Mouse (Mus musculus): ENCODE measurements at regions not wholly inside any gene's neighbourhood (a gene's known extent, or its start where the extent isn't known, plus 50 kb on each side); places are given as distances from the start of the nearest gene placed in this dataset.
A peak's percentile ranks its signal among the peaks of the same experiment; 100 is the strongest.

- DNase-seq, result peak; percentile 58
These were observed 439.4 kb upstream of the Kif2a start for GRCm38 (mm10) chr13:107461048-107461912.

- no peak for DNase-seq
These were observed 436.8 kb upstream of the Kif2a start for GRCm38 (mm10) chr13:107458730-107459129.

- DNase-seq, result no peak
These were observed 435.3 kb upstream of the Kif2a start for GRCm38 (mm10) chr13:107457270-107457669.

GRCm38 (mm10) chr13:107456394-107456793 lies 434.5 kb upstream of the Kif2a start:
- no peak for DNase-seq

DNA sequence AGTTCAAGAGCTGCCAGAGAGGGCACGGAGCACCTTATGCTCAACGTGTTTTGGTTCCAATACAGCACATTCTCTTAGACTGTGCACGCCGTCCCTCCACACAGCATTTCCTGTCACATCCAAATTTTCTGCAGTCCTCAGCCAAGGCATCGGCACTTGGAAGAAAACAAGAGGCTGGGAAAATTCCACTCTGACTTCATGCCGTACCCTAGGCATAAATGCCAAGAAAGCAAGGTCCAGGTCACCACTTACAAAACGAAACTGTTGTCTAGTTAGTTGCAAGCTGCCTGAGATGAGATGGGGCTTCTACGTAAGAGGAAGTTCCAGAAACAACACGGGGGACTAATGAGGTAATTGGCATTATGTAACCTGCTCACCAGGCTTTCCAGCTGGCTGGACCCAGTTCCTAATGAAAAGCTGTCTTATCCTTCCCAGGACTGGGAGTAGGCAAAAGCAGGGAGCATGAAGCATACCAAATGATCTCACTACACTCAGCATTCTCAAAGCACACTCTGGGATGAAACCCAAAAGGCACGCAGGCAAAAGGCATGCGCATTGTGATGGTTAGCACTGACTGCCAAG lies 427.8 kb upstream of the Kif2a start:
- peak; percentile 18 for DNase-seq

DNA sequence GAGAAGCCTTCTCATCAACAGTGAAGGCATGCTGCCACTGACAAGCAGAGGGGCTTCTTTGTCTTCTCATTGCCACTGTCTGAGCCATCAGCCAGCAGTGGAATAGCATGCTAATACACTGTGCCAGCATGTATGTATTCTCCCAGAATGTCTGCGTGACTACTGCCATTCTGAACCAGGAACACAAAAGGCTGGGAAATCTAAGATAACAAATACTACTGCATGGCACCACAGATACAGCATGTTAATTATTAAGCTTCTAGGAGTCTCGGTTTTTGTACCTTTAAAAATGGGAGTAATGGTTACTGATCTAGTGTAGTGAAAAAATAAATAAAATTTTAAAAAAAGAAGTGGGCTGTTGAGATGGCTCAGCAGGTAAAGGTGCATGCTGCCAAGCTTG lies 425.9 kb upstream of the Kif2a start:
- DNase-seq, result no peak

DNA sequence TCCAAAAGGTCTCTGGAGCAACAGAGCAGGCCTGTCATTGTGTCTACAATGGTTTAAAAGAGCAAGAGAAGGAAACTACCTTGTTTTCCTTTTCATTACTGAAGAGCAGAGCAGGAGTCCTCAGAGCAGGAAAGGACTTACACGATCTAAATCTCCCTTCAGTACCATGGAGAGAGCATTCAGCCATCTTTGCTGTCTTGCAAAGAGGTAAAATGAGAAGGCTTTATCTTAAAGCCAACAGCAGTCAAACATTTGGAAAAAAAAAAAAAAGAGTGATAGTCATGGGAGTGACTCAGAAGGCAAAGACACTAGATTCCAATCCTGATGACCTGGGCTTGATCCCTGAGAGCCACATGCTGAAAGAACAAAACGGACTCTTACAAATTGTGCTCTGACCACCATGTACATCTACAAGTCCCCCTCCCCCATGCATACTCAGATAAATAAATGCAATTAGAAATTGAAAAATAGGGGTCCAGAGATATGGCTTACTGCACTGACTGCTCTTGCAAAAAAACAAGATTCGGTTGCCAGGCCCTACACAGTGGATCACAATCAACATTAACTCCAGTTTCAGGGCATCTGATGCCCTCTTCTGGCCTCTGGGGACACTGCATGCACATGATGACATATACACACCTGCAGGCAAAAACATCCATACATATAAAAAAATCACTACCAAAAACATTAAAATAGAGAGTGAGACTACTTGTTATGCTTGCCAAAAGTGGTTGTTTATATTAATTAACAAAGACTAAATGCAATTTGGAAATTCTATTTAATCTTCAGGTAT lies 397.6 kb upstream of the Kif2a start:
- no peak for DNase-seq

DNA sequence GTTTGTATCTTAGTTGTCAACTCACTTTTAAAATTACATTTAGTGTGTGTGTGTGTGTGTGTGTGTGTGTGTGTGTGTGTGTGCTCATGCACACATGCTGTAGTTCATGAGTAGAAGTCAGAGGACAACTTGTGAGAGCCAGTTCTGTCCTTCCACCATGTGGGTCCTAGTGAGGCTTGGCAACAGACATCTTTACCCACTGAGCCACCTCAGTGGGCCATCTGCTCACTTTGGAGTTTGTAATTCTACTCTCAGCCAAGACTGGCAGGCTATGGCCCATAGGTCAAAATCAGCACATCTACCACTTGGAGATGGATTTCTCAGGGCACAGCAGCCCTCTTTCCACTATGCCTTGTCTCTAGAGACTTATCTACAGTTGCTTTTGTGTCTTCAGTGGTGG lies 388.3 kb upstream of the Kif2a start:
- no peak for DNase-seq

- DNase-seq, result no peak
These were observed 385.7 kb upstream of the Kif2a start for GRCm38 (mm10) chr13:107407674-107408026.

DNA sequence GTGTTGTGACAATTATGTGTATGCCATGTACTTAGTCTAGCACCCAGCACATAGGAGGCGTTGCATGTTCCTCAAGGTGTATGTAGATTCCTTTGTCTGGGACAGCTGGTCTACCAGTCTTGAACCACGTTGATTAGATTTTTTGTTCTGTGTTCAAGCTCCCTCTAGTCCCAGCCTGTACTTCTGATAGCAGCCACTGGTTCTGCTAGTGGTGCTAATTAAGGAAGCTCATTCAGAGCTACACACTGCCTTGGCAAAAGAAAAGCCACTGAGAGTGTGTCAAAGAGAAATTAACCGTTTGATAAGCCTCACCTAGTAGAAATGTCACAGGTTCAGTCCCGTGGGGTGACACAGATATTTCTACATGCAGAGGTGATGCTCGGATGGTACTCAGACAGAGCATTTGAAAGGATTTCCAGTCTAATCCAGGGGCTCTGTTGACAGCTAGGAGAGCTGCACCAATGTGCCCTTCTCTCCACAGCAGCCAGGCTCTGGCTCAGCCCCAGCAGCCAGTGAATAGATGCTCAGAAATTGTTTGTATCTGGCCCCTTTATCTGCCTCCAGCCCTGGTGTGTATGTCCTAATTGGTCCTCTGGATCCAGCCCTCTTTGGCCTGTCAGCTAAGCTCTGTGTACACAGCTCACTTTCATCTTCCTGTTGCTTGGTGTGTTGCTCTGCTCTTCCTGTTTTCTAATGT lies 385.2 kb upstream of the Kif2a start:
- DNase-seq, result peak; percentile 58

- DNase-seq, result no peak
These were observed 376.9 kb upstream of the Kif2a start for GRCm38 (mm10) chr13:107398621-107399363.

DNA sequence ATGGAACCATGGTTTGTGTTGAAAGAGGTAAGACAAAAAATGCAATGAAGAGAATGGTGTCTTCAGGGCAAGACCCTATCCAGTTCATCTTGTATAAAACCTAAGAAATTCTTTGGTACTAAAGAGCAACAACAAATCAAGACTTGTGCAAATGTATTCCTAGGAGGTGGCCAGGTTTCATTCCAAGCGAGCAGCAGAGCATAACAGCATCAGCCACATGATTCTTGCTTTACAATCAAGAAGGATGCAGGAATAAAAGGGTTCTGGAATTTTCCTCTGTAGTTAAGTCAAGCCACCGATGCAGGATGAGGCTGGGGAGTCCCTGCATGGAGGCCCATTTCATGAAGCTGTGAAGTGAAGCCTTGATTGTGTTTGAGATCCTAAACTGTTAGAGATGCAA lies 374.1 kb upstream of the Kif2a start:
- no peak for DNase-seq

DNA sequence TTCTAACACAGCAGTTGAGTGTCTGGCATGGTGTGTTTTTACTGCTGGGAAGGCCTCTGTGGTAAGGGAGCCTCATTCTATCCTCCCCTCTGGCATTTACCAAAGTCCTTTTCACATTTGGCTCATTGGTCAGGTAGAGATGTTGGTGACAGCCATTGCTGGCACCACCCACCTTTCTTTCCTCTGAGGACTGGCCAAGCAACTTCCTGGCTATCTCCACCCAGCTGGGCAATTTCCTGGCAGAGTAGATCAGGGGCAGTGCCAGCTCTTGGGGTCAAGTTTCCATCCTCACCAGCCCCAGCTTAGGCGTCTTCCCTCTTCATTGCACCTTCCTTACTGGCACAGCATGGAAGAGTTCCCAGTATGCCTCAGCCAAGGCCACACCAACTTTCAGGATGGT lies 372.5 kb upstream of the Kif2a start:
- DNase-seq, result no peak

DNA sequence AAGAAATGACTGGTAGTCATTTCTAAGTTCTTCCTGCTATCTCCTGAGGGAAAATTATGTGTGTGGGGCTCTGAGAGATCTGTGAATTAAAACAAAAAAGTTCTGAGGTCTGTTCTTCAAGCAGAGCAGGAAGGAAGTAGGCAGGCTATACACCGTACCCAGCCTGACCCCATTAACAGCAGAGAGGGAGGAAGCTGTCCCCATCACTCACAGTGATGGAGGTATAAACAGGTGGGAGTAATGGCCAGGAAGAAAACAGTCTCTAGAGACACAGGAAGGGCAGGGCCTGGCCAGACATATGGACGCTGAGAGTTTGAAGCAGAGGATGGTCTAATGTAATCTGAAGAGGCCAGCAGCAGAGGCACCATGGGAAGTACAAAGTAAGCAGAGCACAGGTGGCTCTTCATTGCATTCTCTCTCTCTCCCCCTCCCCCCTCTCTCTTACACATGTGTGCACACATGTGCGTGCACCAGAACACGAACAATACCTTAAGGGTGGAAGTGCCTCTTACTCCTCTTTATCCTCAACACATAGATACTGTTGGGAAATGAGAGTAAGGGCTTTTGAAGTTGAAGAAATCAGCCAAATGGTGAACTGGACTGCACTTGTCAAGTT lies 367.7 kb upstream of the Kif2a start:
- DNase-seq, result no peak

DNA sequence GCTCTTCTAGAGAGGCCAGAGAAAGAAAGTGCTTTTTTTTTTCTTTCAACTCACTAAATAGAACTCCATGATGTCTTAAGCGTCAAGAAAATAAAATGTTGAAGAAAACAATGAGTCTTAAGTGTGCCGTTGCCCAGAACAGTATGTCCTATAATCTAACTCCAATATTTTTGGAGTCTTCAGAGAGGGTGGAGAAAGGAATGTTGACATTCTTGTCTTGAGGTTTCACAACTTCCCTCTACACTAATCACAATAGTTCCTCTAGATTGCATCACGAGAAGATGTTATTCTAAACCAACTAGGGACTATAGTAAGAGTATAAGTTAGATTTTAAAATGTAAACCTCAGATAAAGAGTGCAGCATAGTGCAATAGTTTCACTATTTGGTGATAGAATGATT lies 367.1 kb upstream of the Kif2a start:
- no peak for DNase-seq

- no peak for DNase-seq
These were observed 356.1 kb upstream of the Kif2a start for GRCm38 (mm10) chr13:107378076-107378475.

GRCm38 (mm10) chr13:107372666-107373065 lies 350.7 kb upstream of the Kif2a start:
- DNase-seq, result no peak

DNA sequence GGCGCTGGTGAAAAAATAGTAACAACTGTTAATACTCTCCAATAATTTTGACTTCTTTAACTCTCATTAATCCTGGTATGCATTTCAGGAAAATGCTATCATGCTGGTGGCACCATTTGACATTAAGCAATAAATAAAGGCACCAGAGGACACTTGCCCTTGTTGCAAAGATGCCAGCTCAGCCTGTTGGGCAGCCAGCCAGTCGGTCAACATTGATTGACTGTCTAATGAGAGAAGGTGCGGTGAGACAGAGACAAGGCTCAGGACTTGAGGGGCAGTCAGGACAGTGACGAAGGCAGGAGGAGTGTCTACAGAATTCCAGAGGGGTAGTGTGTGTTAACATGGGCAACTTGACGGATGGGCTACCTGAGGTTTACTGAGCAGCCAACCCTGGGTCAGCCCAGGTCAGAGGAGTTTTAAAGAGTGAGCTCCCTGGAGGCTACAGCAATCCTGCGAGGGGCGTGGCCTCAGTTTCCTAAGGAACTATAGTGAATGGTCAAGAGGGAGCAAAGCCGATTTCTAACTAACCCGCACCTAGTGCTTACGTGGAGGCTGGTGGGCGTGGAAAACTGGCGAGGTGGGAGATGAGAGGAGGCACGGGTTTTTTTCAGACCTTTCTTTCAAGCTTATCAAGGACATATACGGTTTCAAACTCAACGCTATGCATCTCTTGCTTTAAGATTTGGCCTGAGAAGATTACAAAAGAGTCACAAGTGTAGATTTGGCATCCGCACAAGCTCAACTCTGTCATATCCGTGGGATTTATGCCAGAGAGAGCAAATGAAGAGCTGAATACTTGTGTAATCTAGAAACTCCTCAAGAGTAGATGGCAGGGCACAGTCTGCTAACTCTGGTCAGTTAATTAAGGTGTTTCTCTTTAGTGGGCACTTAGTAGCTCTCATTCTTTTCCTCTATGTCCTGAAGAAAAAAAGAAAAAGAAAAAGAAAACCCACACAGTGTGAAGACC lies 350.0 kb upstream of the Kif2a start:
- DNase-seq, result no peak

DNA sequence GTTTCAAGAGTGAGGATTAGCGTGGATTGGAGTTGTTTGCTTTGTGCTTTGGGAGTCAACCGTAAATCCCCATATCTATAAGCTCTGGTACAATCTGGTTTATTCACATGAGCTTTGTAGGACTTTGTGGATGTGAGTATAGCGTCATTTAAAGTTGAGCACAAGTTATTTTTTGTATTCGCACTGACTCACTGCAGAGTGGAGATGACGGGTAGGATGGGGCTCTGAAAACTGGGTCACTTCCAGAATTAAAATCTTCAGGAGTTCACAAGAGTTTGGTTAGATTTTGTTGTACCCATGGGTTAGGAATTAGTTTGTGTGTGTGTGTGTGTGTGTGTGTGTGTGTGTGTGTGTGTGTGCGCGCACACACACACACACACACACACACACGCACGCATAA lies 345.7 kb upstream of the Kif2a start:
- no peak for DNase-seq

GRCm38 (mm10) chr13:107365766-107366165 lies 343.8 kb upstream of the Kif2a start:
- DNase-seq, result no peak

- DNase-seq, result no peak
These were observed 343.3 kb upstream of the Kif2a start for GRCm38 (mm10) chr13:107365241-107365640.
